Mouse (Mus musculus): ENCODE results near the gene Trmt6.

Trmt6 gene

GRCm38 (mm10) chr2:132815608-132816314 is at the start of gene Trmt6, which contains the start of gene Mcm8:
Gene Trmt6 (minus strand): TSS chr2:132816055.
Gene Mcm8 (plus strand): TSS chr2:132816141.
- DNase-seq (ENCODE audit: extremely low spot score), result peak; percentile 89

- DNase-seq (ENCODE audit: extremely low spot score), result no peak
Observed at GRCm38 (mm10) chr2:132863325-132863724, 47.5 kb upstream of the Trmt6 start.

- DNase-seq (ENCODE audit: extremely low spot score), result no peak
Observed at GRCm38 (mm10) chr2:132861456-132861855, 45.6 kb upstream of the Trmt6 start.

GRCm38 (mm10) chr2:132860435-132860834 is 44.6 kb upstream of the Trmt6 start:
- DNase-seq (ENCODE audit: extremely low spot score), result no peak

GRCm38 (mm10) chr2:132856333-132856732 is 40.5 kb upstream of the Trmt6 start:
- no peak for DNase-seq (ENCODE audit: extremely low spot score)

- DNase-seq (ENCODE audit: extremely low spot score), result no peak
Observed at GRCm38 (mm10) chr2:132853051-132853450, 37.2 kb upstream of the Trmt6 start.

- DNase-seq (ENCODE audit: extremely low spot score), result no peak
Observed at GRCm38 (mm10) chr2:132849141-132849540, 33.3 kb upstream of the Trmt6 start.

- DNase-seq (ENCODE audit: extremely low spot score), result no peak
Observed at GRCm38 (mm10) chr2:132848361-132848760, 32.5 kb upstream of the Trmt6 start.

- DNase-seq (ENCODE audit: extremely low spot score), result peak; percentile 5
Observed at GRCm38 (mm10) chr2:132847581-132847980, 31.7 kb upstream of the Trmt6 start.

GRCm38 (mm10) chr2:132846407-132847358 is 30.8 kb upstream of the Trmt6 start, which contains the start of gene Crls1:
Gene Crls1 (plus strand): TSS chr2:132846666.
- peak; percentile 99 for DNase-seq (ENCODE audit: extremely low spot score)

GRCm38 (mm10) chr2:132841071-132841470 is 25.2 kb upstream of the Trmt6 start:
- DNase-seq (ENCODE audit: extremely low spot score), result no peak

GRCm38 (mm10) chr2:132802976-132803375 is 12.9 kb downstream of the Trmt6 start:
- DNase-seq (ENCODE audit: extremely low spot score), result no peak

GRCm38 (mm10) chr2:132794204-132794586 is 21.7 kb downstream of the Trmt6 start:
- DNase-seq (ENCODE audit: extremely low spot score), result no peak

- DNase-seq (ENCODE audit: extremely low spot score), result no peak
Observed at GRCm38 (mm10) chr2:132793441-132794203, 22.2 kb downstream of the Trmt6 start.

- no peak for DNase-seq (ENCODE audit: extremely low spot score)
Observed at GRCm38 (mm10) chr2:132784039-132784438, 31.8 kb downstream of the Trmt6 start.

- DNase-seq (ENCODE audit: extremely low spot score), result peak; percentile 94
Observed at GRCm38 (mm10) chr2:132781439-132782068, 34.3 kb downstream of the Trmt6 start.

- no peak for DNase-seq (ENCODE audit: extremely low spot score)
Observed at GRCm38 (mm10) chr2:132780978-132781377, 34.9 kb downstream of the Trmt6 start, which contains the start of gene Chgb. Gene Chgb (plus strand): TSS chr2:132781278.

GRCm38 (mm10) chr2:132770822-132771221 is 45.0 kb downstream of the Trmt6 start:
- DNase-seq (ENCODE audit: extremely low spot score), result no peak

- DNase-seq (ENCODE audit: extremely low spot score), result no peak
Observed at GRCm38 (mm10) chr2:132757911-132758310, 57.9 kb downstream of the Trmt6 start.
